Mouse (Mus musculus): ENCODE measurements at regions not wholly inside any gene's neighbourhood (a gene's known extent, or its start where the extent isn't known, plus 50 kb on each side); places are given as distances from the start of the nearest gene placed in this dataset.

DNA sequence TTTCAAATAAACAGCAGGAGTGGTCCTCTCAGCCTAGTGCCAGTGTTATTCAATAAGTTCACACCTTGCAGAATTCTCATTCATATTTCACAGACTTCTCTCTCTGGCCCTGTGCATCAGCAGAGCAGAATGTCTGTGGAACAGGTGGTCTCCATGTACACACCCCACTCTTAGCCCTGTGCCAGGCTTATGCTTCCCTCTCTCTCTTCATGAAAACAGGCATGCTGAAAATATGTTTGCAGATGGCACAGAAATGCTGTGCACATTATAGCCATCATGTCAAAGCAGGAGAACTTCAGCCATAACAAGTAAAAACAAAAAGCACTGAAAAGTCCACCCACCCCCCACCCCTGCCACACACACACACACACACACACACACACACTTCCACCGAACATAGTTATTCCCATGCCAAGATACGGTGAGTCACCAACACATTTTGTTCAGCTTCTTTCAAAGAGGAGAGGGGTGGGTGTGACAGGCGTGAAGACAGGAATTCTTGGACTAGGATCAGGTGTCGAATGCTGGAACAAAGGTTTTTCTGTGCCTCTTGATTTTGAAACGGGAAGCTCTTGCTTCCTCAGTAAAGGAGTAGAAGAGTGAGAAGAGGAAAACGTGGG is 600.6 kb downstream of the Rwdd3 start:
- intact Hi-C loops (cut with DNase I), result no loop called here
- no peak for DNase-seq

DNA sequence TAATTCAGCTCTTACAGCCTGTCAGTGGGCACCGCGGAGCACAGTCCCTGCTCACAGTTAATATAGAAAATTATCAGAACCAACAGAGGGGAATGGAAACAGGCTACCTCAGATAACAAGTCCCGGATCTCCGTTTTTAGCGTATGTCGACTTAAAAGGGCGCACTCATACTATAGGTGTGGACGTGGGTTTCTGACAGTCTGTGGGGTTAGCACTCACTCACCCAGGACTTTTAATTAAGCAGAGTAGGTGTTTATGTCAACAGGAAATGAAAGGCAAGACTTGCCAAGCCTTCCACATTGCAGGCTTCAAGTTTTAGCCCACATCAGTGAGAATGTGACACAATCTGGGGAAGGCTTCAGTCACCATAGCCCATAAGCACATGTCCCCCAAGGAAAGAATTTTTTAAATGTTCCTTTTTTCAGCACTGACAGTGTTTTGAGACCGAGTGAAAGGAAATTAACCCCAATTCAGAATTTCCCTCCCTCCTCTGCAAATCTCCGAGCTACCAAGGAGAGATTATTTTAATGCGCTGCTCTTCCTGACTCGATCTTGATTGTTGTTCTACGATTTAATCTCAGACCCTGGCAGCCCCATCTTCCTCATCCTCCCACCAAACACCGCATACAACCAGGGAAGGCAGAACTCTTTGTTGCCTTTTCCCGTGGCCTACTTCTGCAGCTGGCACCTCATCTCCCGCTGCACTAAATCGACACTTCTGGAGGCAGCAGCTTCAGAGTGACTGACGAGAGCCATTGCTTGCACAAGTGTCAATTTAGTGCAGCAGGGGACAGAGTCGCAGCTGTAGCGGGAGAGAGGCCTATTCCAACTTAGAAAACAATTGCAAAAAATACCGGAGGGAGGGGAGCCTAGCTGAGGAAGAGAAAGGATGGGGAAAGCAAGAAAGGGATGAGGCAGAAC is 629.7 kb downstream of the Rwdd3 start:
- intact Hi-C loops (cut with DNase I), result no loop called here
- DNase-seq, result no peak

DNA sequence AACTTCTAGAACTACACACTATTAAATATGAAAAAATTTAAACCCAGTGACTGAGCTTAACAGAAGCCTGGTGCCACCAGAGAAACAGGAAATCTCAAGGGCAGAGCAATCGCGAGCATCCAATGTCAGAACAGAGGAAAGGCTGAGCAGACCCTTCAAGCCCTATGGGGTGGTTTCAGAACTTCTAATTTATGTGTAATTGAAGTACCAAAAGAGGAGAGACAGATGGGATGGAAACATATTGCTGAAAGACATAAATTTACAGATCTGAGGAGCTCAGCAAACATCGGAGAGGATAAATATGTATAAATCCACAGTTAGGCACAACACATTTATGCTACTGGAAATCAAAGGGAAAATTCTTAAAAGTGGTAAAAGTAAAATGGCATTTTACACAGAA is 637.6 kb downstream of the Rwdd3 start:
- no peak for DNase-seq
- intact Hi-C loops (cut with DNase I), result no loop called here

DNA sequence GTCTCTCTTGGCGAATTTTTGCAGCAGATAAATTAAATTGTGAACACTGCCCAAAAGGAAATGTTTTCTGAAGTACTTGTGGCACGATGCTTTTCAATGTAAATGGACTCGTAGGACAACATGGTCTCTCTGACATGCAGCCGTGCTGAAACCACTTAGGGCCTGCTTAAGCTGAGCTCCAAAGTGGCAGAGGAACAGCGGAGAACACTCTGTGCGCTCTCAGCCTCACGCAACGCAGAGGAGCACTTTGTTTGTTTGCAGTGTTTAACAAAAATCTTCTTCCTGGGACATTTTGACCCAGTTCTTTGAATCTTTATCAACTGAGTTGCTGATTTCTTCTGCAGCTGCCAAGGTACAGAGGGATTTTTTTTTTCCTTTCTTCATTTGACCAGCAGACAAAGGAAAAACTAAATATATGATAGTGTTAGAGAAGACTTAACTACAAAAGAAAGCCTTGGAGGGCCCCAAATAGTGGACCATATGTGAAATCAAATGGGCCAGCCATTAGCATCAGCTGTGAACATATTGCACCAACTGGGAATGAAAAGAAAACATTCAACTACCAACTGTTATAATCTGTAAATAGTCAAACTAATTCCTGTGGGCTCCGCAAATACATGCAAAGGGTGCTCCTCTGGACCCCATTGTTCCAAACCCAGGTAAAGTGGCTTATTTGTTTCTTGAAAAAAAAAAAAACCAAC is 639.5 kb downstream of the Rwdd3 start:
- intact Hi-C loops (cut with DNase I), result no loop called here
- DNase-seq, result no peak

DNA sequence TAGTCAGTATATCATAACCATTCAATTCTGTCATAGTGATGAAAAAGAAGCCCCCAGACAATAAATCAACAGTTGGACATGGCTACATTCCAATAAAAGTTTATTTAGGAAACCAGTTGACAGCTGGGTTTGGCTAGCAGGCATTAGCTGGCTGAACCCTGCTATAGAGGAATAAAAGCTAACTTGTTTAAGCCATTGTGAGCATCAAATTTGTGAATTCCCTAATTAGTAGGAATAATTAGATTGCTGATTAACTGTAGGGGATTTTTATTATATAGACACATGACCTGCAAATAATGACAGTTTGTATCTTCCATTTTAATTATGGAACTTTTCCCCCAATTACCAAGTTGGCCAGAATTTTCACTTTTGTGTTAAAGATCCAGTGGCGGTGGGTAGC is 659.8 kb downstream of the Rwdd3 start:
- no peak for DNase-seq
- intact Hi-C loops (cut with DNase I), result no loop called here

DNA sequence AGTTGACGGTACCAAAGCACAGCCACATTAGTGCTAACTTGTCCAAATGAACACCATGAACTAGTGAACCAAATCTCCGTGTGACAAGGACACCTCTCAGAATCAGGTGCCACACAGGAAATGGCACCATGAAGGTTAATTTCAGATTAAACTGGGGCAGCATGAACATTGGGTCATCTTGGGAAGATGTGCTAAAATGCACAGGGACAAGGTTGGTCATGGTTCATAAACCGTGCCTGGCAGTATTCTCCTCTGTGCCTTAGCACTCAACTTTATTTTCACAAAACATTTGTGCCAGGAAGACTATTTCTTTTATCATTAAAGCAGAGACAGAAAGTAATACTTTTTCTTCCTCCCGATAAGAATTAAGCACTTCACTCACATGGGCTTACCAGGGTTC is 672.6 kb downstream of the Rwdd3 start:
- DNase-seq, result no peak
- intact Hi-C loops (cut with DNase I), result no loop called here

DNA sequence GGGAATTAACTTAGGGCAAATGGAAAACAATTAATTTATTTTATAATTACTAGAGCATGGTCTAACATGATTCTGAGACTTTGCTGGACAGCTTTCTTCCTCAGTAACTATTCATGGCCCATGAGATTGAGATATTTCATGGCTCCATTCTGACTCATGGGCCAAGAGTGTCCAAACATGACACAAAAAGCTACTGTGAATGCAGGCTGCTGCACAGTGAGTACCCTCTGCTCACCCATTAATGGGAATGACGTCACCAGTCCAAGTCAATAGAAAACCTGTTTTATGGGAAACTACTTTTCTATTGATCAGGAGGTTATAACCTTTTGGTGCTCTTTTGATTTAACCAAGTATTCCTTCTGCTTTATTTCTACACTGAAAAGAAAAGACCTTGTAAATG is 693.6 kb downstream of the Rwdd3 start:
- intact Hi-C loops (cut with DNase I), result no loop called here
- DNase-seq, result no peak

DNA sequence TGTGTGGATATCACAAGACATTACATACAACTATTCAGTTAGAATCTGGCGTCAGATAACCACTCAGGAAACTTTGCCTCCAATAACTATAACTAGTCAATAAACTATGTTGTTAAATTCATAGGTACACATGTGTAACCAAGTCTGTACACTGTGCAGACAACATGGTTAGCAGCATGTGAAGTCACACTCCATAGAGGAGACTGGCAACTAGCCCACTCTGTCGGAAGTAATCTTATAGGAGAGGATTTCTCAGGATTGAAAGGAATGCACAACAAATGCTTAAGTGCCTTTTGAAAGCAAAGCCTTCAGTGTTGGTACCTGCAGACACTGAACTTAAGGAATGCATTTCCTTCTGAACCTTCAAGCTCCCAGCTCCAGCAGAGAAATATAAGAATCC is 693.0 kb upstream of the Ptbp2 start:
- no peak for DNase-seq
- intact Hi-C loops (cut with DNase I), result no loop called here

DNA sequence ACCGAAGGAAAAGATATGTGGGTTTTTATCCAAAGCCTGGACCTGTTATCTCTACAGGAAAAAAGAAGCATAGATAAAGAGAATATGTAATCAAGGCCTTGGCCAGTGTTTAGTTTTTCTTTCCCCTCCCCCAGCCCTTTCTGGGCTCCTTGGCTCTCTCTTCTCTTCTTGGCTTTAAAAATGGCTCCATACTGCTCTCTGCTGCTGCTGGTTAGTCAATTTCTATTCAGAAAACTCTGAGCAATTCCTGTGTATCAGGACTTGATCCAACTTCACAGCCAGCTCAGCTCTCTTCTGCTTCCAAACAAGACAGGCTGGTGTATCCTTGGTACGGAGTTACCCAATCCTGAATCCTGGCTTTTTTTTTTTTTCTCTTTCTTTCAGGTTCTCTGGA is 689.4 kb upstream of the Ptbp2 start:
- intact Hi-C loops (cut with DNase I), result no loop called here
- DNase-seq, result peak; percentile 7 to 28

DNA sequence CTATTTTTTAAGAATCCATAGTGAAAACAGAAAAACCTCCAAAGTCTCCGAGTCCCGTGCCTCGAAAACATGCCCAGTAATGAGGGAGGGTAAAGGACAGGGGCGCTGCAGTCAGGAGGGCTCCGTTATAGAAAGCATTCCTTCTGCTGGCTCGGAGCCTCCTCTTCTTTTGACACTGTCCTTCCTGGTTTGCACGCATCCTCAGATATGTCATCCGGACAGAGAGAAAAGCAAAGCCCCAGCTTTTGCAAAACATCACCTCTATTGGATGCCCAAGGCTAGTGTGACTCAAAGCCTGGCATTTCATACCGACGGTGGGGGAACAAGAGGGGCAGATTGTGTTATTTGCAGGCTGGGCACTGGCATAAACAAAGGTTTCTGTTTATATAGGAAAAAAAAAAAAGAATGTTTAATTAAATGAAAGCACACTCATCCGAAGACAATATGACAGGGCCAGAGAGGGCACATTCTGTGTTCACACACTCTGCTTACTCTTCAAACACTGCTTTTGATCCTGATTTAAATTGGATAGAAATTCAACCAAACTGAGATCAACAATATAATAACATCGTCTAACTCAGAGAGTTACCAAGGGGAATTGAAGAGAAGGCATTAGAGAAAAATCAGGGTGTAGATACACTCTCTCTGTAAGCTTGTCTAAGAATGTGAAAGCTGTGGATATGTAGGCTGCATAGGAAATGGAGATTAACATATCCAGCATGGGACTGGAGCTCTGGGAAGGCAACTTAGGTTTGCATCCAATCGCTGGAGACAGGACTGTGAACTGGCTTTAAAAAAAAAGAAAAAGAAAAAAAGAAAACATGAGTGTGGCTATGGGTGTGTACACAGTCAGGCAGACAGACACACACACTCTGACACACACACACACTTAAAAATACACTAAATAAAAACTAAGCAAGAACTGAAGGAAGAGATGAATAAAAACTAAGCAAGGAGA is 688.7 kb upstream of the Ptbp2 start:
- DNase-seq, result no peak
- intact Hi-C loops (cut with DNase I), result no loop called here

DNA sequence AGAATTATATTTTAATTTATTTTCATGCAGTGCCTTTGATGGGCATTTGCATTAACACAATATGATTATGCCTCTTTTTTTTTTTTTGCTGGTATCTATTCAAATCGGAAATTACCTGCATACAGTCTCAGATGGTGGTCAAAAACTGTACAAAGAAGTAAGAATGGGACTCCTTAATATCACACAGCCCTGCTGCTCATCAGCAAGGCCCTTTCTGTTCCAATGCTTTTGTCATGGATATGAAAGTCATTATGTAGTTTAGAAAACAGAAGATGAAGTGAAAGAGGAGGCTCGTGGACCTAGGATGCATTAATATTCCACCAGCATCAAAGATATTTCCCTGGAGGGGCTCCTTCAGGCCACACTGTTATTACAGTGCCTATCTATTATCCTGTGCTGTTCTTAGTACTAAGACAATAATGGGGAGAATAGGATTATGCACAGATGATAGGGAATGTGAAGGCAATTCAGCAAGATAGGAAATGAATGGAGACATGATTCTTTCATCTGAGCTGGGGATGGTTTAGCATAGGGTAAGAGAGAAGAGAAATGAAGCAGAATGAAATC is 687.7 kb upstream of the Ptbp2 start:
- no peak for DNase-seq
- intact Hi-C loops (cut with DNase I), result no loop called here

DNA sequence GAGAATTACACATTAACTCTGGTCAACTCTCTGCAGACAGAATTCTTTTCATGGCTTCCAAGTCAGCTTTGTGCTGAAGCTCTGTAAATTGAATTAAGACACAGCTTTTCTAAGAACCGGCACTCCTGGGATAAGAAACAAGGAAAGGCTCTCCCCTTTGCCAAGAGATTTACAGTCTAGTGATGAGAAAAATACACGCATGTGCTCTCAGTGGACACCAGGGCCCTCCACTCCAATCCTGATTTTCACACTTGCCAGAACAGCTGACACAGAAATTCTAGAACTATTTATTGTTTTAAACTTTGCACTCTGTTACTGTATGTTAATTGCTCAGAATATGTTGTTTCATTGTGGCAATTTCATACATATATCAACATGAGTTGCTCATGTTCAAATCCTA is 684.6 kb upstream of the Ptbp2 start:
- intact Hi-C loops (cut with DNase I), result no loop called here

DNA sequence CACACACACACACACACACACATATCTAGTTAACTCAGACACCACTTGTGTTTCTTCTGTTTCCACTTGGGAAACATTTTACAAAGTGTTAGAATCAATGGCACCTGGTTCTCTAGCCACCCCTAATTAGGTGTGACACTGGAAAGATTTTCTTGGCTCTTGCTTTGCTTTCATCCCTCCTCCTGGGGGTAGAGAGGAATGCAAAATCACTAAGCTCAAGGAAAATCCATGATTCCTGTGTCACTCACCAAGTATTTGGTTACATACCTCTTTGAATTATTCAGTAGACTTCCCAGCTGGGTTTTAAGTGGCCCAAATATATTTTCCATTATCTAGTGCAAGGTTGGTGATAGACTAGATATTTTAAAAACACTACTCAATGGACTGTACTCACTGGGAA is 676.5 kb upstream of the Ptbp2 start:
- DNase-seq, result no peak
- intact Hi-C loops (cut with DNase I), result no loop called here

More for the DNA sequence above, 684.6 kb upstream of the Ptbp2 start:
- no peak for DNase-seq

DNA sequence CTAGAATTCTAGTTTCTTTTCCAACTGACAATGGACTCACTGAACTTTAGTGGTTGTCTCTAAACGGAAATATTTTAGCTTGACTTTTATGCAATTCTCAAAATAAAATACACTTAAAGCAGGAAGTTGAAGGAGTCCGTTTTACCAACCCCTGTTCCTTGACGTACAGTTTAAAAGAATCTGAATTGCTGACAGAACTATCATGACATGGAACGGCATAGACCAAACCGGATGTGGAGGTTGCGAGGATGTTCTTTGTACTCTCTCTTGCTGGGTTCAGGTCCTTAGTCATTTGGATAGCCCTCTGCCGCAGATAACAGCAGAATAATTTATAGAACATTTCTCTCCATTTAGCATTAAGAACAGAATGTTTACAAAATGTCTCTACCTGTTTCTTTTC is 673.6 kb upstream of the Ptbp2 start:
- intact Hi-C loops (cut with DNase I), result no loop called here
- no peak for DNase-seq

DNA sequence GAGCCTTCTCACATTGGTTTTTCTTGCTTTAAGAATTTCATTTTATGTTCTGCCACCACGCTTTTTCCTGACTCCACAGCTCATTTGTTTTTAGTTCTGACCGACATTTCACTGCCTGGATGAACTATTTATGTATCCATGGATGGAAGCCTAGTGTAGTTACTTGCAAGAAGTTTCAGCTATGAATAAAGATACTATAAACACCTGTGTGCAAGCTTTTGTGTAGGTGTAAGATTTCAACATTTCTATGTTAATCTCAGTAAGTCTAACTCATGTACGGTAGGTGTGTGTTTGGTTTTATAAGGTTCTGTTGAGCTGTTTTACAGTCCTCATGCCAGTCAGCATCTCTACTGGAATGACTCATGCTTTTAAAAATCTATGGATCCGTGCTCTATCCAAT is 656.9 kb upstream of the Ptbp2 start:
- intact Hi-C loops (cut with DNase I), result no loop called here
- DNase-seq, result no peak

DNA sequence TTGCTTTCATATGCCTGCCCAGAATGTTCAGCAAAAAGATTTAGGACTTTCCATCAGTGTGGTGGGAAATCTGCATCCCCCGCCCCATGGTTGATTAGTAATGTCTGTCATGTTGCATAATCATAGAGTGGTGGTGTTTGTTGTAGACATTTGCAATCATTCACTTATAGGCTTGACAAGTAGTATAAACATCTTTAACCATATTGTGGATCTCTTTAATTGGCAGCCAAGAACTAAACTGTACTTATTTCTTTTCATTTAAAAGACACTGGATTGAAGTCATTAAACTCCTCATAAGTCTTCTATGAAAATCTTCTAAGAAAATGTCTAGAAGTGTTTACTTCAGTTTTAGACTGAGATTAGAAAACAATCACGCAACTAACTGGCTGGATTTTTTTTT is 646.0 kb upstream of the Ptbp2 start:
- intact Hi-C loops (cut with DNase I), result no loop called here
- no peak for DNase-seq

DNA sequence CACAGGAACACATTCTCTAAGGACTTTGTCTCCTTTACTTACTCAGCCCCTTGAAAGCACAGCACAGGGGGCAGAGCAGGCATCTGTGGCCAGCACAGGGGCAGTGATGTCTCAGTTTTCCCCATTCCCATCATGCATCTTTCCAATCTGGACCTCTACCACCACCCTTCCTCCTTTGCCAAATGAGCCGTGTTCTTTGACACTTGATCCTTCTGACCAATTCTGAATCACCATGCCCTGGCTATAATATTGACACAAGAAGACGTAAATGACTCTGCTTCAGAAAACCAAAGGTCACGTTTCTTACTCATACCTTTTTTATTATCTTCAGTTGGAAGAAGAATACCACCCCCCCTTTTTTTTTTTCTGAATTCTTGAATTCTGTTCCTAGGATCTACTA is 632.4 kb upstream of the Ptbp2 start:
- intact Hi-C loops (cut with DNase I), result no loop called here

DNA sequence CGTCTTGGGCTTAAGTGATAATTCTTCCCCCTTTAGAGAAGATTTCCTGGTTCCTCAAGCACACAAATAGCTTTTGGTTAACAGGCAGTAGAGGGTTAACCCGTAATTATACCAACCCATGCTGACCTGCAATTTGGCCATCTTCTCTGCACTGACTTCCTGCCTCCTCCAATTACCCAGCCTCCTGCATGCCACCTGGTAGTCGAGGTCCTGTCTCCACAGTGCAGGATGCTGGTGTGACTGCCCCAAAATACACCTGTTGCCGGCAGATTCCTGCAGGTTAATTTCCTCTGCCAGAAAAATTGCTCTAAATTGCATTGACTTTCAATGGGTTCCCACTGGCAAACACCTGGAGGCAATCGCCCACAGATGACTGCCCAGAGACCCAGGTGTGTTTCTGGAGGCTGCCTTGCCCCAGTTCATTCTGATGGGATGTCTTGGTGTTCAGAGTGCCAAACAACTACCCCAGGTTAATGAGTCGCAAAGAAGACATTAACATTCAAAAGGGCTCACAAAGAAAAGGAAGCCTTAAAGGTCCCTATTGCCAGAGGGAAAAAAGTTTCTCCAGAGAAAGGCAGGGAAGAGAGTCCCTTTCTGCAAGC is 591.5 kb upstream of the Ptbp2 start:
- intact Hi-C loops (cut with DNase I), result no loop called here
- no peak for DNase-seq

More for the DNA sequence above, 632.4 kb upstream of the Ptbp2 start:
- no peak for DNase-seq

DNA sequence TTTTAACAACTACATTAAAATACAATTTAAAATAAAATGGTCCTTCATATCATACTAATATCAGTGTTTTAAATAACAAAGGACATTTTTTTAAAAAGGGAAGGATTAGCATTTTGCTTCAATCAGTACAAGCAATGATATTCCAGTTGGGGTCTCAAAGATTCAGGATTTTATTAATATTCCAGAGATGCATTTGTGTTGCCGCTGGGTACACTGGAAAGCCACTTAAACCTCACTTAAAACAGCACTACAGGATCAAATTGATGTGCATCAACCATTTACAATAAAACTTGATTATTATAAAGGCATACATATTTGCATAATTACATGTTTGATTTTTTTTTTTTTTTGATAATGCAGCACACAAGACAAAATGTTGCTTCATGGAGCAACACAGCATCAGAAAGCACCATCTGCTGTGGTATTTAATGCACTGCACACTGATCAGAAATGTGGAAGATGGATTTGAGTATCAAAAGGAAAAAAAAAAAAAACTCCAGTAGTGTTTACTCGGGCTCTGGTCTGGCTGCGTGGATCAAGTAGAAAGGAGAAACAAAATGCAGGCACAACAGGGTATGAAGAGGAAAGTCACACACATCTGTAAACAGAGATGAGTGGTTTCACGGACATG is 558.6 kb upstream of the Ptbp2 start:
- no peak for DNase-seq
- intact Hi-C loops (cut with DNase I), result no loop called here

Data from heart, postnatal 14 days (tissue).